Mouse (Mus musculus): ENCODE data around the gene Fam222a. TPM values are rescaled to one million over a fixed set of nuclear protein-coding genes. Genes with fewer than 3 reads are reported as not detected.

Fam222a gene
- polyA plus RNA-seq, 1 experiment from 2014 or later: 5.6 TPM

- H3K4me3 ChIP-seq (ENCODE audit: low read length): no peak overlapping the region
- H3K4me2 ChIP-seq (replicated peaks; ENCODE audit: low read depth, low read length): peak overlapping the region; percentile 8; the same call in 1 of the 2 replicates
- H3K9me3 ChIP-seq (ENCODE audit: control insufficient read depth, low read length): peaks cover 4% of the 10 kb centered on the region; the same call in 1 of the 2 replicates
- H3K4me1 ChIP-seq (ENCODE audit: control insufficient read depth, insufficient read depth, low read length): peaks cover 40% of the 10 kb centered on the region
- no peak overlapping the region for H3K27ac ChIP-seq (ENCODE audit: low read depth, low read length)
- no peak for ATAC-seq (ENCODE audit: low FRiP score, low TSS enrichment)
- H3K9ac ChIP-seq (ENCODE audit: low read depth, low read length): no peak overlapping the region
- no peaks in the 10 kb centered on the region for H3K27me3 ChIP-seq (ENCODE audit: control insufficient read depth, insufficient read depth, low read length)
- no peaks in the 10 kb centered on the region for H3K36me3 ChIP-seq (ENCODE audit: control insufficient read depth, insufficient read depth, low read length)
- WGBS: 7% methylated on average over 12 of the region's 12 CpGs
These were observed 2.5 kb upstream of the Fam222a start for GRCm38 (mm10) chr5:114565305-114565704.

GRCm38 (mm10) chr5:114565751-114566150 is 2.1 kb upstream of the Fam222a start:
- Histone ChIP-seq H3K27me3 (ENCODE audit: control insufficient read depth, insufficient read depth, low read length) (no peaks in the 10 kb centered on the region), H3K4me2 (replicated peaks; ENCODE audit: low read depth, low read length) (no peak overlapping the region; the same call in 1 of the 2 replicates), H3K4me3 (ENCODE audit: low read length) (no peak overlapping the region), H3K9ac (ENCODE audit: low read depth, low read length) (no peak overlapping the region), H3K9me3 (ENCODE audit: control insufficient read depth, low read length) (peaks cover 4% of the 10 kb centered on the region; the same call in 1 of the 2 replicates), H3K36me3 (ENCODE audit: control insufficient read depth, insufficient read depth, low read length) (no peaks in the 10 kb centered on the region), H3K27ac (ENCODE audit: low read depth, low read length) (no peak overlapping the region), H3K4me1 (ENCODE audit: control insufficient read depth, insufficient read depth, low read length) (peaks cover 40% of the 10 kb centered on the region)
- WGBS: 55% methylated on average over 6 of the region's 6 CpGs
- ATAC-seq (ENCODE audit: low FRiP score, low TSS enrichment): no peak

DNA sequence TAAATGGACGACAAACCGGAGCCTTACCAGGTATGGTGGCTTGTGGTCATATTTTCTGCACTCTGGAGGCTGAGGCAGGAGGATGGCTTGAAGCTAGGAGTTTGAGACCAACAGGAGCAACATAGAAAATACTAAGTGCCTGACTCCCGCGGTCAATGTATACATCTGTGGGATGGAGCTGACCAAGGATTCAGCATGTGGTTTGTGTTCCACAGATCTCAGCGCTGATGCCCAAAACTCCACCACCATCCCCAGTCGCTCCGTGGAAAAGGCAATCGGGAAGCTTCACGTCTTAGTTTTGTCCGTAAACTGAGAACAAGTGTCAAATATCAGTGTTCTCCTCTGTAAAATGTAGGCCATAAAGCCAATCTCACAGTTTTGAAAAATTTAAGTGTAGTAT is 1.4 kb upstream of the Fam222a start:
- H3K9ac ChIP-seq (ENCODE audit: low read depth, low read length): no peak overlapping the region
- no peaks in the 10 kb centered on the region for H3K27me3 ChIP-seq (ENCODE audit: control insufficient read depth, insufficient read depth, low read length)
- 84% methylated on average over 10 of the region's 10 CpGs for WGBS
- H3K36me3 ChIP-seq (ENCODE audit: control insufficient read depth, insufficient read depth, low read length): no peaks in the 10 kb centered on the region
- no peak overlapping the region for H3K27ac ChIP-seq (ENCODE audit: low read depth, low read length)
- no peak for ATAC-seq (ENCODE audit: low FRiP score, low TSS enrichment)
- no peak overlapping the region for H3K4me2 ChIP-seq (replicated peaks; ENCODE audit: low read depth, low read length)
- H3K4me1 ChIP-seq (ENCODE audit: control insufficient read depth, insufficient read depth, low read length): peaks cover 42% of the 10 kb centered on the region
- no peak overlapping the region for H3K4me3 ChIP-seq (ENCODE audit: low read length)
- peaks cover 4% of the 10 kb centered on the region; the same call in 1 of the 2 replicates for H3K9me3 ChIP-seq (ENCODE audit: control insufficient read depth, low read length)

- Histone ChIP-seq H3K4me2 (replicated peaks; ENCODE audit: low read depth, low read length) (peak overlapping the region; percentile 71), H3K4me3 (ENCODE audit: low read length) (peak overlapping the region; percentile 59), H3K27me3 (ENCODE audit: control insufficient read depth, insufficient read depth, low read length) (no peaks in the 10 kb centered on the region; the same call in 1 of the 2 replicates), H3K36me3 (ENCODE audit: control insufficient read depth, insufficient read depth, low read length) (no peaks in the 10 kb centered on the region), H3K9ac (ENCODE audit: low read depth, low read length) (peak overlapping the region; percentile 66), H3K4me1 (ENCODE audit: control insufficient read depth, insufficient read depth, low read length) (peaks cover 48% of the 10 kb centered on the region), H3K27ac (ENCODE audit: low read depth, low read length) (peak overlapping the region; percentile 57), H3K9me3 (ENCODE audit: control insufficient read depth, low read length) (peaks cover 4% of the 10 kb centered on the region; the same call in 1 of the 2 replicates)
- peak; percentile 87 for ATAC-seq (ENCODE audit: low FRiP score, low TSS enrichment)
- WGBS: 1% methylated on average over 48 of the region's 52 CpGs
These were observed 720 bp upstream of the Fam222a start for GRCm38 (mm10) chr5:114567075-114567517.

DNA sequence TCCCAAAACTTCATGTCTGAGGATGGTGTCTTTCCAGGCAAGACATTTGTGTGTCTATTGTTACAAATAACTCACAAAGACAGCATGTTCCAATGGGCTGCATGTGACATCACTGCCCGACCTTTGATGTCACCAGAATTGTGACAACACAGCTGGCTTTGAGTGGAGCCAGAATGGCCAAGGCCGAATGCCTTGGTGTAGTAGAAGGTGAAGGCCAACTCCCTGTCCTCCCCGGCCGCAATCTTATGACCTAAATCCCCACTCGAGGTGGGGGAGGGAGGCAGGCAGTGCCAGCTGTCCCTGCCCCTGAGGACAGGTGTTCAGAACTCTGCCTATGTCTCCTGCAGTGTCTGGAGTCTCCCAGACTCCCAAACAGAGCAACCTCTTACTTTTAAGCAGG is 1.0 kb downstream of the Fam222a start:
- Histone ChIP-seq H3K27me3 (ENCODE audit: control insufficient read depth, insufficient read depth, low read length) (no peaks in the 10 kb centered on the region; the same call in 1 of the 2 replicates), H3K4me2 (replicated peaks; ENCODE audit: low read depth, low read length) (peak overlapping the region; percentile 71), H3K27ac (ENCODE audit: low read depth, low read length) (no peak overlapping the region), H3K9me3 (ENCODE audit: control insufficient read depth, low read length) (no peaks in the 10 kb centered on the region), H3K4me1 (ENCODE audit: control insufficient read depth, insufficient read depth, low read length) (peaks cover 57% of the 10 kb centered on the region), H3K4me3 (ENCODE audit: low read length) (peak overlapping the region; percentile 59), H3K36me3 (ENCODE audit: control insufficient read depth, insufficient read depth, low read length) (no peaks in the 10 kb centered on the region), H3K9ac (ENCODE audit: low read depth, low read length) (peak overlapping the region; percentile 66; the same call in 1 of the 2 replicates)
- 8% methylated on average over 5 of the region's 5 CpGs for WGBS
- no peak for ATAC-seq (ENCODE audit: low FRiP score, low TSS enrichment)

GRCm38 (mm10) chr5:114569918-114570670 is 2.3 kb downstream of the Fam222a start:
- no peak overlapping the region for H3K27ac ChIP-seq (ENCODE audit: low read depth, low read length)
- WGBS: 25% methylated on average over 13 of the region's 16 CpGs
- no peaks in the 10 kb centered on the region; the same call in 1 of the 2 replicates for H3K27me3 ChIP-seq (ENCODE audit: control insufficient read depth, insufficient read depth, low read length)
- no peak for ATAC-seq (ENCODE audit: low FRiP score, low TSS enrichment)
- H3K4me2 ChIP-seq (replicated peaks; ENCODE audit: low read depth, low read length): peak overlapping the region; percentile 71
- peaks cover 66% of the 10 kb centered on the region for H3K4me1 ChIP-seq (ENCODE audit: control insufficient read depth, insufficient read depth, low read length)
- H3K36me3 ChIP-seq (ENCODE audit: control insufficient read depth, insufficient read depth, low read length): no peaks in the 10 kb centered on the region
- H3K4me3 ChIP-seq (ENCODE audit: low read length): peak overlapping the region; percentile 59
- H3K9ac ChIP-seq (ENCODE audit: low read depth, low read length): no peak overlapping the region; the same call in 1 of the 2 replicates
- H3K9me3 ChIP-seq (ENCODE audit: control insufficient read depth, low read length): no peaks in the 10 kb centered on the region

GRCm38 (mm10) chr5:114570791-114571450 is 3.1 kb downstream of the Fam222a start:
- Histone ChIP-seq H3K9ac (ENCODE audit: low read depth, low read length) (peak overlapping the region; percentile 19; the same call in 1 of the 2 replicates), H3K4me2 (replicated peaks; ENCODE audit: low read depth, low read length) (peak overlapping the region; percentile 55), H3K9me3 (ENCODE audit: control insufficient read depth, low read length) (no peaks in the 10 kb centered on the region), H3K36me3 (ENCODE audit: control insufficient read depth, insufficient read depth, low read length) (no peaks in the 10 kb centered on the region), H3K4me3 (ENCODE audit: low read length) (peak overlapping the region; percentile 39), H3K27ac (ENCODE audit: low read depth, low read length) (0 out of 2 replicates have a peak overlapping the region, but pooled peaks have one; percentile 20), H3K27me3 (ENCODE audit: control insufficient read depth, insufficient read depth, low read length) (no peaks in the 10 kb centered on the region; the same call in 1 of the 2 replicates), H3K4me1 (ENCODE audit: control insufficient read depth, insufficient read depth, low read length) (peaks cover 66% of the 10 kb centered on the region)
- 3% methylated on average over 14 of the region's 14 CpGs for WGBS
- no peak for ATAC-seq (ENCODE audit: low FRiP score, low TSS enrichment)

DNA sequence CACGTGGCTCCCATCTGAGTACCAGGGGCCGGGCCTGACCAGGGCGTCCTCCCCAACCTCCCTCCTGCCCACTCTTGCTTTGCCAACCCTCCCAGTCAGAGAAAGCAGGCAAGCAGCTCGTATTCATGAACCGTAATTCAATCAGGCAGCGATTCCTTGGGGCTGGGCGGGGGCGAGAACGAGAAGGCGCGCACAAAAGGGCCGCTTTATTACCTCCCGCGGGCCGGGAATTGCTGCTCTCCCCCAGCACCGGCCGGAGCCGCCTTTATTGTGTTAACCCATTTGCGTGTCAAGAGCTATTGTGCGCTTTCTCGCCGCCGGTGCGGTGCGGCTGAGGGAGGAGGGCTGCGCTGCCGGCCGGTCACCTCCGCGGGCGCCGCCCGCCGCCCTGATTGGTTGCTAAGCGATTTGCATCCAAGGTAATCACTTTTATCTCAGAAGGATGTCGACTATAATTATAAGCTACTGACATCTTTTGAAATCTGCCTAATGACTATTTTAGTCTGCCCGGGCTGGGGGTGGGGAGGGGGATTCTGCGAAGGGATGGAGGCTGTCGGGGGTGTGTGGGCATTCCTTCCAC is 3.7 kb downstream of the Fam222a start:
- Histone ChIP-seq H3K27ac (ENCODE audit: low read depth, low read length) (0 out of 2 replicates have a peak overlapping the region, but pooled peaks have one; percentile 20), H3K4me2 (replicated peaks; ENCODE audit: low read depth, low read length) (peak overlapping the region; percentile 55), H3K36me3 (ENCODE audit: control insufficient read depth, insufficient read depth, low read length) (no peaks in the 10 kb centered on the region), H3K9ac (ENCODE audit: low read depth, low read length) (peak overlapping the region; percentile 19; the same call in 1 of the 2 replicates), H3K4me3 (ENCODE audit: low read length) (peak overlapping the region; percentile 39), H3K27me3 (ENCODE audit: control insufficient read depth, insufficient read depth, low read length) (no peaks in the 10 kb centered on the region; the same call in 1 of the 2 replicates), H3K4me1 (ENCODE audit: control insufficient read depth, insufficient read depth, low read length) (peaks cover 66% of the 10 kb centered on the region), H3K9me3 (ENCODE audit: control insufficient read depth, low read length) (no peaks in the 10 kb centered on the region)
- 2% methylated on average over 39 of the region's 39 CpGs for WGBS
- no peak for ATAC-seq (ENCODE audit: low FRiP score, low TSS enrichment)
